Mouse (Mus musculus) lung, embryonic 14.5 days (tissue): ENCODE measurements around the gene Rnaseh2a. TPM values are rescaled to one million over a fixed set of nuclear protein-coding genes. Genes with fewer than 3 reads are reported as not detected.
A peak's percentile ranks its signal among the peaks of the same experiment; 100 is the strongest.

Experiments used
- ATAC-seq: fragments of 200-750 bp; cut with Nextera tagmentation; 2 replicates; pipeline ENCODE4 v1.8.0; 2017; ENCODE audit warnings: mild to moderate bottlenecking, moderate TSS enrichment, moderate library complexity; ENCODE audit not compliant: insufficient read depth
- DNase-seq: peaks from one replicate; pipeline ENCODE4 v3.0.0-alpha.2; 2015
- H3K27ac ChIP-seq: fragments of 300-500 bp; sonication (generic); 2 replicates; pipeline ENCODE4 v1.5.1; 2014; ENCODE audit warnings: low read depth, mild to moderate bottlenecking, moderate library complexity
- H3K27me3 ChIP-seq: fragments of 300-500 bp; sonication (generic); 2 replicates; pipeline ENCODE4 v1.6.1; 2014; ENCODE audit warnings: low read length, control low read depth; ENCODE audit not compliant: insufficient read depth
- H3K36me3 ChIP-seq: fragments of 300-500 bp; sonication (generic); 2 replicates; pipeline ENCODE4 v1.6.1; 2014; ENCODE audit warnings: control low read depth; ENCODE audit not compliant: insufficient read depth
- H3K4me1 ChIP-seq: fragments of 300-500 bp; sonication (generic); 2 replicates; pipeline ENCODE4 v1.6.1; 2014; ENCODE audit warnings: antibody characterized with exemption, control low read depth; ENCODE audit not compliant: insufficient read depth
- H3K4me2 ChIP-seq: fragments of 300-500 bp; sonication (generic); 2 replicates; pipeline ENCODE4 v1.6.1; 2014; ENCODE audit warnings: mild to moderate bottlenecking
- H3K4me3 ChIP-seq: fragments of 300-500 bp; sonication (generic); 2 replicates; pipeline ENCODE4 v1.5.1; 2014; ENCODE audit warnings: low read depth, low read length
- H3K9ac ChIP-seq: fragments of 300-500 bp; sonication (generic); 2 replicates; pipeline ENCODE4 v1.6.1; 2014
- H3K9me3 ChIP-seq: fragments of 300-500 bp; sonication (generic); 2 replicates; pipeline ENCODE4 v1.6.1; 2016; ENCODE audit warnings: low read depth, low read length, control low read depth
- CTCF ChIP-seq: IDR thresholded peaks from 2 replicates; pipeline ENCODE4 v1.5.1; 2016; ENCODE audit warnings: antibody characterized with exemption, low read depth
- WGBS: fragments of 180-500 bp; shearing (Covaris S2); extraction: QIAGEN DNeasy Blood & Tissue Kit; methylation state at CpG from one replicate; pipeline ENCODE4 v1.1.7; 2014; 5-methylcytosine and 5-hydroxymethylcytosine counted together
- polyA plus RNA-seq: library from polyadenylated mRNA; unstranded; fragments of >200 nt; fragmentation: Nextera tagmentation; extraction: Ambion mirVana; gene quantifications from 2 replicates; pipeline ENCODE4 v1.2.1, GENCODE M21; 2014

Gene Rnaseh2a
- polyA plus RNA-seq, 1 experiment from 2014 or later = 121 TPM

DNA sequence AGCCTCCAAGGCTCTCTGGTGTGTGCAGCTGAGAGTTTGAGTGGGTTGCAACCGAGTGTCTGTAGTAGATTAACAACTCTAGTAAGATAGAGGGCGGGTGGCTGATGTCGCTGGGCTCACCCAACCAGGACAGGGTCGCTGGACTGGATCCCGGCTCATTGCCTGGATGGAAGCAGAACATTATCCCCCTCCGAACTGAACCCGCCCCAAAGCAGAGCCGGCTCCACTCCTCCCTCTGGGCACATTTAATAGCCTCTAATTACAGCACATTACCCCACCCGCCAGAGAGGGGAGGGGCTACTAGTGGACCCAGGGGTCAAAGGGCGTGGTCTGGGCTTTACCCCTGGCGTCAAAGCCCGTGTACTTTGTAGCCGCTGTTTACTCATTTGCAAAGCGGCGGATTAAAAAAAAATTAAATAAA lies 19.8 kb upstream of the Rnaseh2a start:
- H3K9me3 ChIP-seq = no peaks in the 10 kb centered on the region
- no peaks in the 10 kb centered on the region for H3K27me3 ChIP-seq
- DNase-seq (peak; percentile 27), ATAC-seq (no peak)
- H3K9ac ChIP-seq = peak overlapping the region; percentile 40
- 14% methylated on average over 15 of the region's 15 CpGs for WGBS
- no peaks in the 10 kb centered on the region for H3K36me3 ChIP-seq
- peaks cover 24% of the 10 kb centered on the region for H3K4me1 ChIP-seq
- TF ChIP-seq CTCF = no peak
- H3K27ac ChIP-seq = peak overlapping the region; percentile 19
- H3K4me3 ChIP-seq = peak overlapping the region; percentile 54
- H3K4me2 ChIP-seq = peak overlapping the region; percentile 98

DNA sequence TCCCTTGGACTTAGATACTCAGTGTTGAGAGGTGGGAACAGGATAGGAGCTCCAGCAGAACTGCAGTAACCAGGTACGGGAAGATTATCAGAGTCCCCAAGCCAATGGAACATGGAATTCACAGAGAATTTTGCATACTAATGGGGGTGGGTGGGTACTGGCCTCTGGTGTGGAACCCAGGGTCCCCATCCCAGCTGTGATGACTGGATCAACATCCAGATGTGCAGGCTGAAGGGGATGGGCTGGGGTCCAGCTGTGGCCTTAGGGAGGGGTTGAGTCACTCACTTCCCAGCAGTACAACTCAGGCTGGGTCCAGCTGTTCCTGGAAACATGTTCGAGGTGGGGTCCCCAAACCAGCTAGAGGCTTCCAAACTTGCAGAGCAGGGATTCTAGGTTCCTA lies 18.3 kb upstream of the Rnaseh2a start:
- H3K27ac ChIP-seq = no peak overlapping the region
- H3K36me3 ChIP-seq = no peaks in the 10 kb centered on the region
- H3K4me2 ChIP-seq = no peak overlapping the region
- DNase-seq (no peak), ATAC-seq (no peak)
- peaks cover 28% of the 10 kb centered on the region for H3K4me1 ChIP-seq
- 60% methylated on average over 2 of the region's 2 CpGs for WGBS
- H3K9me3 ChIP-seq = no peaks in the 10 kb centered on the region
- no peak overlapping the region for H3K9ac ChIP-seq
- no peaks in the 10 kb centered on the region for H3K27me3 ChIP-seq
- H3K4me3 ChIP-seq = no peak overlapping the region
- no peak for TF ChIP-seq CTCF

DNA sequence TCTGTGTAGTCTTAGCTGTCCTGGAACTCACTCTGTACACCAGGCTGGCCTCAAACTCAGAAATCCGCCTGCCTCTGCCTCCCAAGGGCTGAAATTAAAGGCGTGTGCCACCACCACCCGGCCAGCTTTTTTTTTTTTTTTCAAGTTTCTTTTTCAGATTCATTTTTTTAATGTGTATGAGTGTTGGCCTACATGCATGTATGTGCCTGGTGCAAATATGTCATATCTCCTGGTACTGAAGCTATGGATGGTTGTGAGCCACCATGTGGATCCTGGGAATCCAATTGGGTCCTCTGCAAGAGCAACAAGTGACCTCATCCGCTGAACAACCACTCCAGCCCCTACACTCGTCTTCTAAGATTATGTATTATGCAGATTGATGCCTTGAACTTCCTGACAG lies 17.8 kb upstream of the Rnaseh2a start:
- Histone ChIP-seq H3K9ac (no peak overlapping the region), H3K27me3 (no peaks in the 10 kb centered on the region), H3K4me1 (peaks cover 29% of the 10 kb centered on the region), H3K9me3 (no peaks in the 10 kb centered on the region), H3K36me3 (no peaks in the 10 kb centered on the region), H3K4me3 (no peak overlapping the region), H3K27ac (no peak overlapping the region), H3K4me2 (no peak overlapping the region)
- 71% methylated on average over 5 of the region's 5 CpGs for WGBS
- DNase-seq = no peak
- no peak for ATAC-seq
- no peak for TF ChIP-seq CTCF

DNA sequence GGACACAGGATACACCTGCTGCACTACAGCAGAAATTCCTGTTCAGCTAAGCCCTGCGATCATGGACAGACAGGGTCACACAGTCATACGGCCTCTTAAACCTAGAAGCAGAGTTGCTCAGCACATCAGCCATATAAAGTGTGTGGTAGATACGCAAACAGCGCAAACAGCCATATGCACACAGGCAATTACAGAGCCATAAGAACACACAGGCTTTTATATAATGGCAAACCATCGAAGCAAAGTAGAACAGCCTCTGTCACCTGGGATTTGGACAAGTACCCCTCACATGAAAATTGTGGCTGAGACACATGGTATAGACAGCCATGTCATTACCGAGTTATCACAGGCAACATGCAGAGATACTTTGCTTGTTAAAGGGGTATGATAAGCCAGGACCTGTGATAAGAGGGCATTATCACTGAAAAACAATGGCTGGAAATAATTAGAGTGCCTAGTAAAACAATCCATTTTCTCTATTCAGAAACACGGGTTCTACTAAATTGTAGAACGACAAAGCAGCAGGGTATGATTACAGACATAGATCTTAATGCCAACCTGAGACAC lies 16.9 kb upstream of the Rnaseh2a start:
- Histone ChIP-seq H3K27ac (peak overlapping the region; percentile 67; the same call in 1 of the 2 replicates), H3K27me3 (no peaks in the 10 kb centered on the region), H3K4me3 (peak overlapping the region; percentile 52), H3K4me1 (peaks cover 39% of the 10 kb centered on the region), H3K36me3 (no peaks in the 10 kb centered on the region), H3K9ac (peak overlapping the region; percentile 58), H3K9me3 (no peaks in the 10 kb centered on the region), H3K4me2 (peak overlapping the region; percentile 100)
- ATAC-seq (no peak), DNase-seq (peak; percentile 48)
- 32% methylated on average over 8 of the region's 8 CpGs for WGBS
- no peak for TF ChIP-seq CTCF

DNA sequence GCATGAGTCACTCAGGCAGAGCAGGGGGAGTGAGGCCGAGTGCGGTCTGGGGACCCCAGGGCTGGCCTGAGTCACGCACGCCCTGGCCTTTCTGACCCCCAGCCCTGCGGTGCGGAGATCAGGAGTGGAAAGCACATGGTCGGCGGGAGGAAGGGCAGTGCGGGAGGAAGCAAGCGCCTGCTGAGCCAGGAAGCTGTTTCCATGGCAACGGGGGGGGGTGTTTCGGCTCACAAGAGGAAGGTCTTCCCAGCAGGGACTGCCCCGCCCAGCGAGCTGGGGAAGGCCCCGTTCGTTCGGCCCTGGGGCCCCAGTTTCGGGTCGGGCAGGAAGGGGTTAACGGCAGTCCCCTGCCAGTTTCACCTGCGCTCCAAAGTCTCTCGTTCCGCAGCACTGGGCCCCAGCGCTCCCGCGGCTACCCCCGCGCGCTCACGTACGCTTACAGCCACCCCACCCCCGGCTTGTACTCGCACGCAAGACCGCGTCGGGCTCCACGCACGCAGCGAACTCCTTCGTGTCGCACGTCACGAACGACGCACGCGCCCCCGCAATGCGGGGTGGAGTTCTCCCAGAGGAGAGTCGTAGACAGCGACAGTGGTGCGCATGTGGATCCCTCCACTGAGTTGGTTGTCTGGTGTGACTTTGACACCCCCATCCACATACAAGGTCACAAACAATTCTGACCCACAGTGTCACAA lies 16.3 kb upstream of the Rnaseh2a start:
- Histone ChIP-seq H3K36me3 (no peaks in the 10 kb centered on the region), H3K27me3 (no peaks in the 10 kb centered on the region), H3K4me1 (peaks cover 44% of the 10 kb centered on the region), H3K9me3 (no peaks in the 10 kb centered on the region), H3K27ac (peak overlapping the region; percentile 67; the same call in 1 of the 2 replicates), H3K9ac (peak overlapping the region; percentile 58), H3K4me3 (peak overlapping the region; percentile 52), H3K4me2 (peak overlapping the region; percentile 100)
- no peak for TF ChIP-seq CTCF
- WGBS = under 1% methylated on average over 53 of the region's 53 CpGs
- ATAC-seq = peak; percentile 7
- peak; percentile 83 for DNase-seq

DNA sequence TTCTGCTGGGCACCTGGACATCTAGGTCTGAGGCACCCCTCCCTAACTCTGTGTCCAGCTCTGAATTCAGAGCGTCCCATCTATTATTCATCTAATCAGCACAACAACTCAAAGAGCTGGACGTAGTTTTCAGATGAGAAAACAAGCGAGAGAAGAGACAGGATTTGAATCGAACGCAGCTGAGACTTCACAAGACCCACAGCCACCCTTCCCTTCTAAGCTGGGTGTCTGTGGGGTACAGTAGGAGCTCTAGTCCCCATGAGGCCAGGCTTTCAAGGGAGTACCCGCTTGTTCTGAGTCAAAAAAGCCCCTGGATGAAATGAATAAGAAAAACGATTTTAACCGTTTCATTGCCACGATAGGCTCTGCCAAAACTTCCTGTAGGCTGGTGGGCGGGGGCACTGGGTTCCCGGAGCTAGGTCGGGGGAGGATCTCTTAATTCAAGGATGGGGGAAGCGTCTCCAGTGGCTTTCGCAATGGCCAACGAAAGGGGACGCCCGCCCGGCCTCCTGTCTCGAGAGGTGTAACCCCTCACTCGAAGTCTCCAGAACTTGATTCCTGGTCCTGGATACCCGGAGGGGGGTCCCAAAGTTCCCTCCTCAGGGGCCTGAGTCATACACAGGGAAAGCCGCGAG lies 15.6 kb upstream of the Rnaseh2a start:
- Histone ChIP-seq H3K36me3 (no peaks in the 10 kb centered on the region), H3K4me1 (peaks cover 48% of the 10 kb centered on the region), H3K4me2 (peak overlapping the region; percentile 100), H3K9me3 (no peaks in the 10 kb centered on the region), H3K27me3 (no peaks in the 10 kb centered on the region), H3K9ac (peak overlapping the region; percentile 58), H3K27ac (peak overlapping the region; percentile 67), H3K4me3 (peak overlapping the region; percentile 52)
- no peak for ATAC-seq
- 2% methylated on average over 23 of the region's 23 CpGs for whole genome bisulfite sequencing
- no peak for TF ChIP-seq CTCF
- DNase-seq = peak; percentile 64
